Mouse (Mus musculus): ENCODE measurements at regions not wholly inside any gene's neighbourhood (a gene's known extent, or its start where the extent isn't known, plus 50 kb on each side); places are given as distances from the start of the nearest gene placed in this dataset.

GRCm38 (mm10) chr10:96371321-96371653, 234.9 kb downstream of the Gm5426 start:
- H3K9me3 ChIP-seq (replicated peaks; ENCODE audit: low read length) = peaks cover 4% of the 10 kb centered on the region
- H3K9ac ChIP-seq (ENCODE audit: insufficient read depth, low read depth) = peak overlapping the region; percentile 29
- H3K27ac ChIP-seq (ENCODE audit: insufficient read depth, low read depth) = peak overlapping the region; percentile 73
- H3K79me2 ChIP-seq (replicated peaks; ENCODE audit: control insufficient read depth, extremely low read depth, insufficient read depth, poor library complexity, severe bottlenecking) = no peaks in the 10 kb centered on the region
- TF ChIP-seq HCFC1 (IDR thresholded peaks at IDR 0.05; ENCODE audit: low read depth, low read length) (no peak; the same call in 1 of the 2 replicates), UBTF (IDR thresholded peaks at IDR 0.05; ENCODE audit: low read depth, low read length) (no peak), POLR2A (IDR thresholded peaks at IDR 0.05; ENCODE audit: low read depth, low read length) (no peak), ZMIZ1 (IDR thresholded peaks at IDR 0.05; ENCODE audit: low read depth, low read length) (no peak), JUN (IDR thresholded peaks at IDR 0.05; ENCODE audit: insufficient read depth, low read depth, low read length) (no peak), SIN3A (IDR thresholded peaks at IDR 0.05; ENCODE audit: low read length) (no peak), MYC (IDR thresholded peaks at IDR 0.05; ENCODE audit: low read depth, low read length) (no peak), POLR2AphosphoS2 (IDR thresholded peaks at IDR 0.05; ENCODE audit: low read depth, low read length) (no peak), E2F4 (IDR thresholded peaks at IDR 0.05; ENCODE audit: insufficient replicate concordance, low read depth, low read length) (no peak), EP300 (IDR thresholded peaks at IDR 0.05; ENCODE audit: low read length) (no peak), BHLHE40 (IDR thresholded peaks at IDR 0.05; ENCODE audit: low read depth, low read length) (no peak)
- dilution Hi-C loops (cut with MboI; ENCODE audit: extremely low pct_ligation_motif_present, extremely low pct_unique_long_range_greater_than_20kb, low sequenced_read_pairs) = no loop called here
- peaks cover 35 to 58% of the 10 kb centered on the region in 2 experiments for H3K4me1 ChIP-seq (ENCODE audit: control insufficient read depth in 1 of 2, insufficient read depth in 2 of 2)
- peak overlapping the region; percentile 80 for H3K4me2 ChIP-seq (ENCODE audit: insufficient read depth, low read depth, poor library complexity, severe bottlenecking)
- in situ Hi-C loops (cut with MboI; ENCODE audit: low pct_ligation_motif_present, low pct_unique_long_range_greater_than_20kb, low sequenced_read_pairs) = loop anchor here (5.0 to 25.0 kb wide), 3 partner anchors 104 to 941 kb away; no protein-coding TSS in a partner anchor
- no peaks in the 10 kb centered on the region for H3K36me3 ChIP-seq (replicated peaks in 1 of 2; ENCODE audit: control insufficient read depth in 1 of 2, insufficient read depth in 1 of 2, low read length in 1 of 2)
- H3K27me3 ChIP-seq (replicated peaks) = no peaks in the 10 kb centered on the region
- DNase-seq (ENCODE audit: extremely low read depth) = no peak
- H3K4me3 ChIP-seq (replicated peaks in 1 of 3; ENCODE audit: low read depth in 2 of 3, low read length in 2 of 3, poor library complexity in 1 of 3) = no peak overlapping the region

- no peaks in the 10 kb centered on the region for H3K27me3 ChIP-seq (replicated peaks)
- no peak overlapping the region for H3K4me3 ChIP-seq (replicated peaks in 1 of 3; ENCODE audit: low read depth in 2 of 3, low read length in 2 of 3, poor library complexity in 1 of 3)
- H3K4me2 ChIP-seq (ENCODE audit: insufficient read depth, low read depth, poor library complexity, severe bottlenecking) = no peak overlapping the region
- H3K4me1 ChIP-seq (ENCODE audit: control insufficient read depth in 1 of 2, insufficient read depth in 2 of 2) = peaks cover 33 to 64% of the 10 kb centered on the region in 2 experiments
- TF ChIP-seq EP300 (IDR thresholded peaks at IDR 0.05; ENCODE audit: low read length) (no peak), MEF2A (IDR thresholded peaks at IDR 0.05; ENCODE audit: borderline replicate concordance, low read depth, low read length) (no peak), NELFE (IDR thresholded peaks at IDR 0.05; ENCODE audit: low read depth, low read length) (no peak), MAX (IDR thresholded peaks at IDR 0.05; ENCODE audit: low read length) (no peak), UBTF (IDR thresholded peaks at IDR 0.05; ENCODE audit: low read depth, low read length) (no peak), CHD1 (IDR thresholded peaks at IDR 0.05; ENCODE audit: low read depth, low read length) (0 out of 2 replicates have a peak, but pooled peaks have one; percentile 18), ZC3H11A (IDR thresholded peaks at IDR 0.05; ENCODE audit: low read depth, low read length) (no peak), MAZ (IDR thresholded peaks at IDR 0.05; ENCODE audit: low read depth, low read length) (no peak)
- DNase-seq (ENCODE audit: extremely low read depth) = no peak
- H3K27ac ChIP-seq (ENCODE audit: insufficient read depth, low read depth) = peak overlapping the region; percentile 100
- H3K79me2 ChIP-seq (replicated peaks; ENCODE audit: control insufficient read depth, extremely low read depth, insufficient read depth, poor library complexity, severe bottlenecking) = no peaks in the 10 kb centered on the region
- no peaks in the 10 kb centered on the region for H3K36me3 ChIP-seq (replicated peaks in 1 of 2; ENCODE audit: control insufficient read depth in 1 of 2, insufficient read depth in 1 of 2, low read length in 1 of 2)
- H3K9ac ChIP-seq (ENCODE audit: insufficient read depth, low read depth) = peak overlapping the region; percentile 79
- in situ Hi-C loops (cut with MboI; ENCODE audit: low pct_ligation_motif_present, low pct_unique_long_range_greater_than_20kb, low sequenced_read_pairs) (loop anchor here (5.0 to 25.0 kb wide), 3 partner anchors 105 to 940 kb away; no protein-coding TSS in a partner anchor), dilution Hi-C loops (cut with MboI; ENCODE audit: extremely low pct_ligation_motif_present, extremely low pct_unique_long_range_greater_than_20kb, low sequenced_read_pairs) (no loop called here)
- H3K9me3 ChIP-seq (replicated peaks; ENCODE audit: low read length) = peaks cover 4% of the 10 kb centered on the region
Observed at GRCm38 (mm10) chr10:96372616-96373346, 236.4 kb downstream of the Gm5426 start.

All from CH12.LX (cell line).